Comparison of ENCODE assay signal across 9 mouse cellular contexts in genomic region chr9:32698766-32699165, GRCm38 (mm10).
A peak's percentile ranks its signal among the peaks of the same experiment; 100 is the strongest.
DNase-seq lines count a peak whose midpoint lies in the region; ATAC-seq and TF ChIP-seq lines count a peak whose summit lies in the region.
"Had no signal": no experiment of that assay in that cellular context is flagged by ENCODE, and none has a peak within 500 bp of the region (broad histone marks: within the 10 kb centered on the region; RNA-seq: fewer than 3 reads in every experiment).

No protein-coding gene starts in this region.

- TF ChIP-seq EP300 in liver, embryonic 14.5 days (IDR thresholded peaks at IDR 0.05; ENCODE audit: low read depth), result no peak

- TF ChIP-seq POLR2A in liver, adult 2 months (IDR thresholded peaks at IDR 0.05; ENCODE audit: extremely low read depth, insufficient read depth, low read length), result no peak

- peaks cover 3% of the 10 kb centered on the region for H3K79me2 ChIP-seq in liver, adult 2 months (ENCODE audit: control insufficient read depth, insufficient read depth, low read length)

- H3K4me2 ChIP-seq in forebrain, embryonic 16.5 days (ENCODE audit: low read length), result peak overlapping the region; percentile 16; the same call in 1 of the 2 replicates
- no peak overlapping the region for H3K4me2 ChIP-seq in forebrain, embryonic 14.5 days (ENCODE audit: low read length)
- peak overlapping the region; percentile 13; the same call in 1 of the 2 replicates for H3K4me2 ChIP-seq in embryonic facial prominence, embryonic 15.5 days (replicated peaks)
- H3K4me2 ChIP-seq in liver, embryonic 14.5 days (ENCODE audit: low read depth), result peak overlapping the region; percentile 33

- ATAC-seq in forebrain, embryonic 16.5 days, result no peak
- no peak for ATAC-seq in forebrain, embryonic 14.5 days
- ATAC-seq in embryonic facial prominence, embryonic 15.5 days (ENCODE audit: insufficient number of reproducible peaks, low FRiP score, low TSS enrichment, low read depth), result no peak
- ATAC-seq in liver, embryonic 14.5 days (ENCODE audit: insufficient read depth), result no peak

- 84% methylated on average over 4 of the region's 4 CpGs for WGBS in forebrain, embryonic 16.5 days
- 76% methylated on average over 4 of the region's 4 CpGs for WGBS in forebrain, embryonic 14.5 days
- whole genome bisulfite sequencing in liver, adult 2 months, result 69% methylated on average over 4 of the region's 4 CpGs
- 82% methylated on average over 4 of the region's 4 CpGs for WGBS in embryonic facial prominence, embryonic 15.5 days
- WGBS in liver, embryonic 14.5 days (ENCODE audit: insufficient replicate concordance), result 58% methylated on average over 4 of the region's 4 CpGs

- no peak for TF ChIP-seq CTCF in liver, adult 2 months (IDR thresholded peaks at IDR 0.05; ENCODE audit: low read depth, low read length)
- TF ChIP-seq CTCF in liver, embryonic 14.5 days (IDR thresholded peaks at IDR 0.05; ENCODE audit: low read depth), result no peak

- no peak overlapping the region for H3K4me3 ChIP-seq in forebrain, embryonic 16.5 days (replicated peaks; ENCODE audit: low read length)
- H3K4me3 ChIP-seq in forebrain, embryonic 14.5 days (ENCODE audit: low read depth, low read length), result no peak overlapping the region
- peak overlapping the region; percentile 48 for H3K4me3 ChIP-seq in liver, adult 2 months (ENCODE audit: insufficient read depth, low read depth, low read length)
- no peak overlapping the region for H3K4me3 ChIP-seq in embryonic facial prominence, embryonic 15.5 days (replicated peaks)
- no peak overlapping the region; a peak in 1 of 4 replicates for H3K4me3 ChIP-seq in liver, embryonic 14.5 days (ENCODE audit: insufficient read depth in 1 of 2, low read depth in 2 of 2, low read length in 2 of 2)

- DNase-seq in forebrain, embryonic 14.5 days (ENCODE audit: low spot score), result no peak
- DNase-seq in liver, adult 2 months (ENCODE audit: extremely low read depth, low read depth, low spot score), result no peak
- DNase-seq in liver, result no peak
- DNase-seq in liver, embryonic 14.5 days (ENCODE audit: low read depth in 3 of 3, low spot score in 3 of 3), result no peak
- DNase-seq in cerebellum, postnatal 14 days, result no peak
- no peak for DNase-seq in retina, postnatal 1 day
- DNase-seq: kidney, adult 18-20 months had no signal

- H3K9ac ChIP-seq in forebrain, embryonic 16.5 days (replicated peaks; ENCODE audit: low read depth, low read length), result no peak overlapping the region
- no peak overlapping the region for H3K9ac ChIP-seq in forebrain, embryonic 14.5 days (ENCODE audit: low read length)
- peak overlapping the region; percentile 76 for H3K9ac ChIP-seq in liver, adult 2 months (ENCODE audit: low read depth, low read length)
- H3K9ac ChIP-seq in embryonic facial prominence, embryonic 15.5 days, result no peak overlapping the region
- no peak overlapping the region for H3K9ac ChIP-seq in liver, embryonic 14.5 days (replicated peaks)

- H3K27me3 ChIP-seq in forebrain, embryonic 16.5 days (replicated peaks; ENCODE audit: control insufficient read depth, insufficient read depth, low read length), result peaks cover 36% of the 10 kb centered on the region
- H3K27me3 ChIP-seq in forebrain, embryonic 14.5 days (replicated peaks; ENCODE audit: control insufficient read depth, insufficient read depth, low read length), result peaks cover 28% of the 10 kb centered on the region
- no peaks in the 10 kb centered on the region for H3K27me3 ChIP-seq in liver, adult 2 months (ENCODE audit: control insufficient read depth, insufficient read depth, low read length)
- no peaks in the 10 kb centered on the region for H3K27me3 ChIP-seq in embryonic facial prominence, embryonic 15.5 days
- H3K27me3 ChIP-seq in liver, embryonic 14.5 days (ENCODE audit: control insufficient read depth, insufficient read depth, low read length), result no peaks in the 10 kb centered on the region; the same call in 1 of the 2 replicates

- no peak overlapping the region for H3K27ac ChIP-seq in forebrain, embryonic 16.5 days (ENCODE audit: low read length)
- H3K27ac ChIP-seq in forebrain, embryonic 14.5 days (ENCODE audit: low read depth, low read length), result no peak overlapping the region
- H3K27ac ChIP-seq in liver, adult 2 months (replicated peaks; ENCODE audit: insufficient read depth, low read depth, low read length), result peak overlapping the region; percentile 67
- no peak overlapping the region for H3K27ac ChIP-seq in embryonic facial prominence, embryonic 15.5 days (replicated peaks)
- H3K27ac ChIP-seq in liver, embryonic 14.5 days, result no peak overlapping the region

- no peaks in the 10 kb centered on the region for H3K36me3 ChIP-seq in forebrain, embryonic 16.5 days (ENCODE audit: control insufficient read depth, insufficient read depth)
- no peaks in the 10 kb centered on the region for H3K36me3 ChIP-seq in forebrain, embryonic 14.5 days (ENCODE audit: control insufficient read depth, insufficient read depth, low read length)
- H3K36me3 ChIP-seq in liver, adult 2 months (ENCODE audit: control insufficient read depth, insufficient read depth, low read length), result no peaks in the 10 kb centered on the region
- no peaks in the 10 kb centered on the region for H3K36me3 ChIP-seq in embryonic facial prominence, embryonic 15.5 days
- no peaks in the 10 kb centered on the region for H3K36me3 ChIP-seq in liver, embryonic 14.5 days (replicated peaks; ENCODE audit: control insufficient read depth, insufficient read depth, low read depth)

- no peaks in the 10 kb centered on the region for H3K9me3 ChIP-seq in forebrain, embryonic 16.5 days (ENCODE audit: control insufficient read depth, low read length)
- H3K9me3 ChIP-seq in forebrain, embryonic 14.5 days (replicated peaks; ENCODE audit: control insufficient read depth, low read length), result no peaks in the 10 kb centered on the region
- H3K9me3 ChIP-seq in embryonic facial prominence, embryonic 15.5 days (replicated peaks), result no peaks in the 10 kb centered on the region
- H3K9me3 ChIP-seq in liver, embryonic 14.5 days (ENCODE audit: control insufficient read depth, low read length), result no peaks in the 10 kb centered on the region

- H3K4me1 ChIP-seq in forebrain, embryonic 16.5 days (replicated peaks; ENCODE audit: control insufficient read depth, insufficient read depth, low read length), result peaks cover 8% of the 10 kb centered on the region; the same call in 1 of the 2 replicates
- peaks cover 3% of the 10 kb centered on the region; the same call in 1 of the 2 replicates for H3K4me1 ChIP-seq in forebrain, embryonic 14.5 days (ENCODE audit: control insufficient read depth, insufficient read depth, low read length)
- no peaks in the 10 kb centered on the region; the same call in 1 of the 2 replicates for H3K4me1 ChIP-seq in liver, adult 2 months (ENCODE audit: control insufficient read depth, insufficient read depth, low read length)
- peaks cover 16% of the 10 kb centered on the region for H3K4me1 ChIP-seq in embryonic facial prominence, embryonic 15.5 days
- H3K4me1 ChIP-seq in liver, embryonic 14.5 days (replicated peaks; ENCODE audit: control insufficient read depth in 2 of 2, insufficient read depth in 2 of 2, low read length in 1 of 2), result no peaks in the 10 kb centered on the region
